Mouse (Mus musculus) MEL (cell line): ENCODE results near the gene Zfp933. TPM values are rescaled to one million over a fixed set of nuclear protein-coding genes. Genes with fewer than 3 reads are reported as not detected.

Experiments used
- DNase-seq: peaks from one replicate; pipeline ENCODE4 v3.0.0; 2011; ENCODE audit warnings: low read depth, low spot score
- H3K27ac ChIP-seq: 2 replicates; pipeline ENCODE4 v1.5.1; 2012; ENCODE audit warnings: low read depth, mild to moderate bottlenecking, control low read depth, low read length, moderate library complexity; ENCODE audit not compliant: control insufficient read depth
- H3K27me3 ChIP-seq, 2 experiments: fragments of 150-350 bp in 1 of 2; sonication (generic) in 1 of 2; 2 replicates each; pipeline ENCODE4 v1.6.1; 2012; ENCODE audit warnings: low read length in 2 of 2, mild to moderate bottlenecking in 2 of 2, improper control_type of control experiment in 1 of 2, moderate library complexity in 1 of 2; ENCODE audit not compliant: insufficient read depth in 2 of 2, control insufficient read depth in 1 of 2
- H3K36me3 ChIP-seq, 2 experiments: 2 replicates each; pipeline ENCODE4 v1.6.1; 2012 to 2014; ENCODE audit warnings: low read length in 2 of 2, improper control_type of control experiment in 1 of 2, inconsistent platforms in 1 of 2, mild to moderate bottlenecking in 1 of 2; ENCODE audit not compliant: insufficient read depth in 2 of 2, control insufficient read depth in 1 of 2
- H3K4me1 ChIP-seq, 2 experiments: fragments of 150-350 bp in 1 of 2; sonication (generic) in 1 of 2; 2 replicates each; pipeline ENCODE4 v1.6.1; 2012; ENCODE audit warnings: low read length in 2 of 2, improper control_type of control experiment in 1 of 2, mild to moderate bottlenecking in 1 of 2; ENCODE audit not compliant: insufficient read depth in 2 of 2, control insufficient read depth in 1 of 2
- H3K4me3 ChIP-seq, 2 experiments: fragments of 150-350 bp in 1 of 2; sonication (generic) in 1 of 2; 2 replicates each; pipeline ENCODE4 v1.5.1; 2012; ENCODE audit warnings: low read depth in 2 of 2, low read length in 2 of 2, mild to moderate bottlenecking in 2 of 2, moderate library complexity in 2 of 2, control low read depth in 1 of 2, improper control_type of control experiment in 1 of 2; ENCODE audit not compliant: control insufficient read depth in 1 of 2, insufficient read depth in 1 of 2
- H3K79me2 ChIP-seq: 2 replicates; pipeline ENCODE4 v1.6.1; 2012; ENCODE audit warnings: mild to moderate bottlenecking, low read length, moderate library complexity; ENCODE audit not compliant: control insufficient read depth, poor library complexity, insufficient read depth
- H3K9ac ChIP-seq: 2 replicates; pipeline ENCODE4 v1.6.1; 2012; ENCODE audit warnings: low read depth, mild to moderate bottlenecking, control low read depth, low read length, moderate library complexity; ENCODE audit not compliant: control insufficient read depth, poor library complexity, severe bottlenecking
- H3K9me3 ChIP-seq: fragments of 150-350 bp; sonication (generic); replicated peaks from 2 replicates; pipeline ENCODE4 v1.6.1; 2012; ENCODE audit warnings: mild to moderate bottlenecking, low read length, improper control_type of control experiment, moderate library complexity; ENCODE audit not compliant: insufficient read depth
- BHLHE40 ChIP-seq: IDR thresholded peaks from 2 replicates; pipeline ENCODE4 v1.6.1; 2012; ENCODE audit warnings: low read depth, mild to moderate bottlenecking, inconsistent platforms, low read length, improper control_type of control experiment, borderline replicate concordance
- CHD1 ChIP-seq: IDR thresholded peaks from 2 replicates; pipeline ENCODE4 v1.6.1; 2012; ENCODE audit warnings: low read depth, mild to moderate bottlenecking, inconsistent platforms, low read length, improper control_type of control experiment
- E2F4 ChIP-seq: IDR thresholded peaks from 2 replicates; pipeline ENCODE4 v1.6.1; 2011; ENCODE audit warnings: low read depth, low read length, improper control_type of control experiment, borderline replicate concordance
- ELF1 ChIP-seq: IDR thresholded peaks from 2 replicates; pipeline ENCODE4 v1.6.1; 2014; ENCODE audit warnings: low read depth, mild to moderate bottlenecking, inconsistent platforms, low read length, improper control_type of control experiment, moderate library complexity
- EP300 ChIP-seq, 2 experiments: IDR thresholded peaks; 2 replicates each; pipeline ENCODE4 v1.6.1; 2011; ENCODE audit warnings: improper control_type of control experiment in 2 of 2, low read length in 2 of 2, low read depth in 1 of 2, mild to moderate bottlenecking in 1 of 2
- ETS1 ChIP-seq: IDR thresholded peaks from 2 replicates; pipeline ENCODE4 v1.6.1; 2012; ENCODE audit warnings: low read depth, mild to moderate bottlenecking, inconsistent platforms, low read length, improper control_type of control experiment, moderate library complexity
- GABPA ChIP-seq: IDR thresholded peaks from 2 replicates; pipeline ENCODE4 v1.6.1; 2012; ENCODE audit warnings: low read depth, mild to moderate bottlenecking, inconsistent platforms, low read length, improper control_type of control experiment, moderate library complexity
- GATA1 ChIP-seq: IDR thresholded peaks from 2 replicates; pipeline ENCODE4 v1.6.1; 2011; ENCODE audit warnings: low read depth, low read length, improper control_type of control experiment
- HCFC1 ChIP-seq: IDR thresholded peaks from 2 replicates; pipeline ENCODE4 v1.6.1; 2012; ENCODE audit warnings: low read depth, mild to moderate bottlenecking, inconsistent platforms, low read length, improper control_type of control experiment, moderate library complexity
- KAT2A ChIP-seq: conservative IDR thresholded peaks from 2 replicates; pipeline ENCODE4 v1.6.1; 2012; ENCODE audit warnings: low read depth, low read length, improper control_type of control experiment, inconsistent platforms
- MAFK ChIP-seq: IDR thresholded peaks from 2 replicates; pipeline ENCODE4 v1.6.1; 2011; ENCODE audit warnings: low read depth, mild to moderate bottlenecking, low read length, improper control_type of control experiment, borderline replicate concordance
- MAX ChIP-seq: IDR thresholded peaks from 2 replicates; pipeline ENCODE4 v1.6.1; 2011; ENCODE audit warnings: low read length, improper control_type of control experiment
- MAZ ChIP-seq: IDR thresholded peaks from 2 replicates; pipeline ENCODE4 v1.6.1; 2012; ENCODE audit warnings: low read depth, mild to moderate bottlenecking, inconsistent platforms, low read length, improper control_type of control experiment
- MEF2A ChIP-seq: IDR thresholded peaks from 2 replicates; pipeline ENCODE4 v1.6.1; 2014; ENCODE audit warnings: low read depth, mild to moderate bottlenecking, inconsistent platforms, low read length, improper control_type of control experiment; ENCODE audit not compliant: poor library complexity, insufficient replicate concordance, severe bottlenecking; ENCODE audit errors: extremely low read depth
- MXI1 ChIP-seq: IDR thresholded peaks from 2 replicates; pipeline ENCODE4 v1.6.1; 2011; ENCODE audit warnings: mild to moderate bottlenecking, low read depth, low read length, improper control_type of control experiment
- MYB ChIP-seq: IDR thresholded peaks from 2 replicates; pipeline ENCODE4 v1.6.1; 2011; ENCODE audit warnings: mild to moderate bottlenecking, low read depth, low read length, improper control_type of control experiment
- MYC ChIP-seq: IDR thresholded peaks from 2 replicates; pipeline ENCODE4 v1.6.1; 2011; ENCODE audit warnings: low read depth, mild to moderate bottlenecking, low read length, improper control_type of control experiment, moderate library complexity
- NRF1 ChIP-seq: IDR thresholded peaks from 2 replicates; pipeline ENCODE4 v1.6.1; 2014; ENCODE audit warnings: low read depth, mild to moderate bottlenecking, inconsistent platforms, low read length, improper control_type of control experiment, moderate library complexity; ENCODE audit not compliant: poor library complexity, insufficient read depth, severe bottlenecking
- POLR2A ChIP-seq, 2 experiments: IDR thresholded peaks; 2 replicates each; pipeline ENCODE4 v1.6.1; 2011 to 2012; ENCODE audit warnings: low read length in 2 of 2, mild to moderate bottlenecking in 2 of 2, control low read depth in 1 of 2, improper control_type of control experiment in 1 of 2, low read depth in 1 of 2, moderate library complexity in 1 of 2; ENCODE audit not compliant: control insufficient read depth in 1 of 2, insufficient read depth in 1 of 2, poor library complexity in 1 of 2
- POLR2AphosphoS2 ChIP-seq: IDR thresholded peaks from 2 replicates; pipeline ENCODE4 v1.6.1; 2011; ENCODE audit warnings: low read length, improper control_type of control experiment
- POLR2AphosphoS5 ChIP-seq: IDR thresholded peaks from 2 replicates; pipeline ENCODE4 v1.6.1; 2012; ENCODE audit warnings: low read depth, borderline replicate concordance, mild to moderate bottlenecking, inconsistent platforms, low read length, moderate library complexity, mixed read lengths
- RAD21 ChIP-seq: IDR thresholded peaks from 2 replicates; pipeline ENCODE4 v1.6.1; 2011; ENCODE audit warnings: mild to moderate bottlenecking, low read depth, low read length, improper control_type of control experiment
- SIN3A ChIP-seq: IDR thresholded peaks from 2 replicates; pipeline ENCODE4 v1.6.1; 2012; ENCODE audit warnings: low read length, improper control_type of control experiment, inconsistent platforms
- SMC3 ChIP-seq: IDR thresholded peaks from 2 replicates; pipeline ENCODE4 v1.6.1; 2011; ENCODE audit warnings: low read depth, low read length, improper control_type of control experiment
- TAL1 ChIP-seq: IDR thresholded peaks from 2 replicates; pipeline ENCODE4 v1.6.1; 2012; ENCODE audit warnings: mild to moderate bottlenecking, inconsistent platforms, low read length, moderate library complexity, mixed read lengths
- TBP ChIP-seq: IDR thresholded peaks from 2 replicates; pipeline ENCODE4 v1.8.0; 2011; ENCODE audit warnings: low read depth, low read length, improper control_type of control experiment
- TCF12 ChIP-seq: IDR thresholded peaks from 2 replicates; pipeline ENCODE4 v1.6.1; 2014; ENCODE audit warnings: low read depth, mild to moderate bottlenecking, inconsistent platforms, low read length, improper control_type of control experiment, moderate library complexity
- UBTF ChIP-seq: IDR thresholded peaks from 2 replicates; pipeline ENCODE4 v1.6.1; 2012; ENCODE audit warnings: low read depth, mild to moderate bottlenecking, inconsistent platforms, low read length, improper control_type of control experiment, moderate library complexity, borderline replicate concordance; ENCODE audit not compliant: insufficient read depth
- USF1 ChIP-seq: IDR thresholded peaks from 2 replicates; pipeline ENCODE4 v1.6.1; 2014; ENCODE audit warnings: low read depth, mild to moderate bottlenecking, inconsistent platforms, low read length, improper control_type of control experiment, moderate library complexity
- USF2 ChIP-seq, 2 experiments: IDR thresholded peaks; 2 replicates each; pipeline ENCODE4 v1.6.1; 2011 to 2012; ENCODE audit warnings: improper control_type of control experiment in 2 of 2, low read length in 2 of 2, borderline replicate concordance in 1 of 2, inconsistent platforms in 1 of 2, low read depth in 1 of 2, mild to moderate bottlenecking in 1 of 2; ENCODE audit not compliant: insufficient read depth in 1 of 2
- ZC3H11A ChIP-seq: IDR thresholded peaks from 2 replicates; pipeline ENCODE4 v1.6.1; 2012; ENCODE audit warnings: low read depth, mild to moderate bottlenecking, inconsistent platforms, low read length, improper control_type of control experiment
- ZKSCAN1 ChIP-seq: IDR thresholded peaks from 2 replicates; pipeline ENCODE4 v1.6.1; 2012; ENCODE audit warnings: low read depth, mild to moderate bottlenecking, inconsistent platforms, low read length, improper control_type of control experiment, moderate library complexity
- ZMIZ1 ChIP-seq: IDR thresholded peaks from 2 replicates; pipeline ENCODE4 v1.6.1; 2012; ENCODE audit warnings: low read depth, mild to moderate bottlenecking, inconsistent platforms, low read length, improper control_type of control experiment, moderate library complexity
- polyA plus RNA-seq, 2 experiments: library from polyadenylated mRNA; stranded (reverse) in 1 of 2; unstranded in 1 of 2; fragments of >175 nt in 1 of 2; fragments of >200 nt in 1 of 2; gene quantifications; 2 replicates each; pipeline versions ENCODE4 v1.2.1 to v1.2.4; 2012; ENCODE audit warnings: low replicate concordance in 2 of 2, low read depth in 1 of 2; ENCODE audit not compliant: insufficient read length in 2 of 2, insufficient read depth in 1 of 2, missing spikeins in 1 of 2
- total RNA-seq: library from RNA; depleted of rRNA; stranded (reverse); fragments of 300-350 nt; gene quantifications from 2 replicates; pipeline ENCODE4 v1.2.3, GENCODE M21; 2012; rRNA removed

Zfp933 gene
- total RNA-seq (3.3 and 4.7 TPM in 2 replicates), polyA plus RNA-seq (100 to 1,000 TPM in 1 of 2 experiments, 1 to 10 TPM in 1; 4.0 to 353 TPM)

GRCm38 (mm10) chr4:147847614-147848583 is at the start of gene Zfp933:
TSS of gene Zfp933 (minus strand) at chr4:147848366.
- peak; percentile 94 for DNase-seq
- H3K27ac ChIP-seq: peak within 1 kb of the TSS; percentile 83
- peak within 1 kb of the TSS; percentile 86 for H3K9ac ChIP-seq
- H3K9me3 ChIP-seq: no peaks in the 10 kb centered on the region
- H3K79me2 ChIP-seq: peaks cover 8% of the 10 kb centered on the region
- peak within 1 kb of the TSS; percentile 84 to 99 for H3K4me3 ChIP-seq
- H3K27me3 ChIP-seq: no peaks in the 10 kb centered on the region
- peaks cover 0 to 24% of the 10 kb centered on the region in 2 experiments; a peak in 2 of 4 replicates for H3K36me3 ChIP-seq
- peaks cover 0 to 24% of the 10 kb centered on the region in 2 experiments; a peak in 3 of 4 replicates for H3K4me1 ChIP-seq
- no peak for TF ChIP-seq MAFK
- no peak for TF ChIP-seq E2F4
- no peak for TF ChIP-seq SMC3
- no peak for TF ChIP-seq TAL1
- peak; percentile 87; the same call in 1 of the 2 replicates for TF ChIP-seq TBP
- no peak for TF ChIP-seq MYB
- peak; percentile 50; the same call in 1 of the 2 replicates for TF ChIP-seq ETS1
- TF ChIP-seq SIN3A: peak; percentile 99
- TF ChIP-seq ELF1: peak; percentile 98
- TF ChIP-seq ZKSCAN1: no peak
- TF ChIP-seq BHLHE40: peak; percentile 96
- peak; percentile 98 for TF ChIP-seq MYC
- no peak for TF ChIP-seq MAZ
- no peak for TF ChIP-seq NRF1
- no peak for TF ChIP-seq POLR2AphosphoS2
- TF ChIP-seq RAD21: no peak
- TF ChIP-seq POLR2AphosphoS5: no peak
- no peak for TF ChIP-seq UBTF
- TF ChIP-seq GATA1: no peak
- no peak for TF ChIP-seq MEF2A
- TF ChIP-seq ZC3H11A: no peak
- TF ChIP-seq MAX: peak; percentile 96
- 0 out of 2 replicates have a peak, but pooled peaks have one; percentile 53 for TF ChIP-seq ZMIZ1
- TF ChIP-seq USF1: peak; percentile 97
- peak; percentile 97 for TF ChIP-seq MXI1
- TF ChIP-seq GABPA: no peak
- peak; percentile 61 for TF ChIP-seq TCF12
- TF ChIP-seq CHD1: no peak
- peak; percentile 99 for TF ChIP-seq KAT2A
- peak; percentile 99 for TF ChIP-seq HCFC1
- peak; percentile 47 to 71; a peak in 3 of 4 replicates for TF ChIP-seq POLR2A (IDR thresholded peaks at IDR 0.05; ENCODE audit: control insufficient read depth in 1 of 2, insufficient read depth in 1 of 2, low read depth in 1 of 2, low read length in 2 of 2, poor library complexity in 1 of 2)
- peak in 1 of 2 experiments; percentile 13; a peak in 2 of 4 replicates for TF ChIP-seq EP300 (IDR thresholded peaks at IDR 0.05; ENCODE audit: low read depth in 1 of 2, low read length in 2 of 2)
- TF ChIP-seq USF2 (IDR thresholded peaks at IDR 0.05; ENCODE audit: borderline replicate concordance in 1 of 2, insufficient read depth in 1 of 2, low read depth in 1 of 2, low read length in 2 of 2): peak in 1 of 2 experiments; percentile 82; a peak in 2 of 4 replicates
